Mouse (Mus musculus) CD4-positive, CD25-positive, alpha-beta regulatory T cell, adult 9 weeks (primary cell): Measurements from ENCODE around the gene Fbxl8. TPM values are rescaled to one million over a fixed set of nuclear protein-coding genes. Genes with fewer than 3 reads are reported as not detected.

Experiments
- polyA plus RNA-seq: library from polyadenylated mRNA; unstranded; fragments of 100-300 nt; shearing (Covaris generic); gene quantifications from one replicate; pipeline ENCODE4 v1.2.1, GENCODE M21; 2017

Fbxl8 gene
- 15.2 TPM for polyA plus RNA-seq

GRCm38 (mm10) chr8:105264024-105264982, at the start of gene Fbxl8, which contains the start of gene Tradd:
Gene Fbxl8, plus strand, starts transcription at chr8:105264648.
Gene Tradd, minus strand, starts transcription at chr8:105264609.

GRCm38 (mm10) chr8:105224413-105225271, 39.8 kb upstream of the Fbxl8 start, which contains the start of gene D230025D16Rik:
Gene D230025D16Rik, plus strand, starts transcription at chr8:105225145.

GRCm38 (mm10) chr8:105254966-105255350, 9.5 kb upstream of the Fbxl8 start, which contains the start of gene B3gnt9:
Gene B3gnt9, minus strand, starts transcription at chr8:105255153.

GRCm38 (mm10) chr8:105269461-105269947, 5.1 kb downstream of the Fbxl8 start, which contains the start of gene Hsf4:
Gene Hsf4, plus strand, starts transcription at chr8:105269801.

GRCm38 (mm10) chr8:105275840-105276239, 11.4 kb downstream of the Fbxl8 start, which contains the start of gene Nol3:
Gene Nol3, plus strand, starts transcription at chr8:105276140.

GRCm38 (mm10) chr8:105289805-105290460, 25.5 kb downstream of the Fbxl8 start, which contains the start of gene 4931428F04Rik:
Gene 4931428F04Rik, minus strand, starts transcription at chr8:105289864.

GRCm38 (mm10) chr8:105295895-105296573, 31.6 kb downstream of the Fbxl8 start, which contains the start of gene Exoc3l:
Gene Exoc3l, minus strand, starts transcription at chr8:105296101.

GRCm38 (mm10) chr8:105297511-105298192, 33.2 kb downstream of the Fbxl8 start, which contains the start of gene E2f4:
Gene E2f4, plus strand, starts transcription at chr8:105297663.

GRCm38 (mm10) chr8:105305211-105306145, 41.0 kb downstream of the Fbxl8 start, which contains the start of gene Elmo3:
Gene Elmo3, plus strand, starts transcription at chr8:105305601.

Other genes starting within 250 kb of the Fbxl8 start
- not detected for gene Ces3a, start 216.0 kb upstream of the Fbxl8 start, polyA plus RNA-seq
- not detected for gene Ces3b, start 180.9 kb upstream of the Fbxl8 start, polyA plus RNA-seq
- gene Ces4a, start 132.8 kb upstream of the Fbxl8 start, polyA plus RNA-seq, result not detected
- 22.2 TPM for gene Cbfb, start 94.0 kb upstream of the Fbxl8 start, polyA plus RNA-seq
- gene D230025D16Rik, start 39.5 kb upstream of the Fbxl8 start, polyA plus RNA-seq, result 24.4 TPM
- 0.68 TPM for gene B3gnt9, start 9.5 kb upstream of the Fbxl8 start, polyA plus RNA-seq
- gene Tradd, start within 50 bp of the Fbxl8 start, polyA plus RNA-seq, result 27.8 TPM
- 0.62 TPM for gene Hsf4, start 5.2 kb downstream of the Fbxl8 start, polyA plus RNA-seq
- gene Nol3, start 11.5 kb downstream of the Fbxl8 start, polyA plus RNA-seq, result not detected
- 2.4 TPM for gene 4931428F04Rik, start 25.2 kb downstream of the Fbxl8 start, polyA plus RNA-seq
- 0.76 TPM for gene Exoc3l, start 31.5 kb downstream of the Fbxl8 start, polyA plus RNA-seq
- 54.4 TPM for gene E2f4, start 33.0 kb downstream of the Fbxl8 start, polyA plus RNA-seq
- 10.5 TPM for gene Elmo3, start 41.0 kb downstream of the Fbxl8 start, polyA plus RNA-seq
- gene Lrrc29, start 61.6 kb downstream of the Fbxl8 start, polyA plus RNA-seq, result 5.8 TPM
- gene Tmem208, start 61.7 kb downstream of the Fbxl8 start, polyA plus RNA-seq, result 158 TPM
- gene Fhod1, start 83.3 kb downstream of the Fbxl8 start, polyA plus RNA-seq, result 1.5 TPM
- gene Slc9a5, start 84.2 kb downstream of the Fbxl8 start, polyA plus RNA-seq, result 0.45 TPM
- 0.17 TPM for gene Plekhg4, start 108.6 kb downstream of the Fbxl8 start, polyA plus RNA-seq
- not detected for gene Kctd19, start 148.9 kb downstream of the Fbxl8 start, polyA plus RNA-seq
- gene Lrrc36, start 148.9 kb downstream of the Fbxl8 start, polyA plus RNA-seq, result not detected
- gene Tppp3, start 206.9 kb downstream of the Fbxl8 start, polyA plus RNA-seq, result not detected
- 2.3 TPM for gene Zdhhc1, start 232.3 kb downstream of the Fbxl8 start, polyA plus RNA-seq